Mouse (Mus musculus) left cerebral cortex, postnatal 14 days (tissue): ENCODE measurements at regions not wholly inside any gene's neighbourhood (a gene's known extent, or its start where the extent isn't known, plus 50 kb on each side); places are given as distances from the start of the nearest gene placed in this dataset.

Source experiments
- DNase-seq, 2 experiments: peaks; one replicate each; pipeline ENCODE4 v3.0.0; 2021 to 2022; ENCODE audit warnings: low spot score in 2 of 2, mixed read lengths in 1 of 2
- intact Hi-C: fragments of 180-260 bp; cut with DNase I; formaldehyde crosslinking; loops from one replicate; pipeline ENCODE4 v1.15.1; 2025

- intact Hi-C loops, result no loop called here
- no peak for DNase-seq
Measured at GRCm38 (mm10) chr8:49273109-49273508, 429.4 kb upstream of the Tenm3 start.

- no peak for DNase-seq
- intact Hi-C loops, result no loop called here
Measured at GRCm38 (mm10) chr8:49263416-49263815, 419.7 kb upstream of the Tenm3 start.

- no peak for DNase-seq
- intact Hi-C loops, result no loop called here
Measured at GRCm38 (mm10) chr8:49262797-49263196, 419.0 kb upstream of the Tenm3 start.

- DNase-seq, result no peak
- intact Hi-C loops, result no loop called here
Measured at GRCm38 (mm10) chr8:49255954-49256353, 412.2 kb upstream of the Tenm3 start.

- intact Hi-C loops, result no loop called here
- DNase-seq, result no peak
Measured at GRCm38 (mm10) chr8:49254311-49254828, 410.6 kb upstream of the Tenm3 start.

GRCm38 (mm10) chr8:49243002-49243401 lies 399.3 kb upstream of the Tenm3 start:
- intact Hi-C loops, result no loop called here
- no peak for DNase-seq

GRCm38 (mm10) chr8:49236822-49237071 lies 393.0 kb upstream of the Tenm3 start:
- no peak for DNase-seq
- intact Hi-C loops, result no loop called here

- intact Hi-C loops, result no loop called here
- no peak for DNase-seq
Measured at GRCm38 (mm10) chr8:49236021-49236821, 392.5 kb upstream of the Tenm3 start.

GRCm38 (mm10) chr8:49223841-49224420 lies 380.2 kb upstream of the Tenm3 start:
- DNase-seq, result no peak
- intact Hi-C loops, result no loop called here

- no peak for DNase-seq
- intact Hi-C loops, result no loop called here
Measured at GRCm38 (mm10) chr8:49195333-49195640, 351.5 kb upstream of the Tenm3 start.

- intact Hi-C loops, result no loop called here
- no peak for DNase-seq
Measured at GRCm38 (mm10) chr8:49194592-49195332, 351.0 kb upstream of the Tenm3 start.

GRCm38 (mm10) chr8:49186853-49187252 lies 343.1 kb upstream of the Tenm3 start:
- DNase-seq, result no peak
- intact Hi-C loops, result no loop called here

- intact Hi-C loops, result no loop called here
- DNase-seq, result no peak
Measured at GRCm38 (mm10) chr8:49175386-49175785, 331.6 kb upstream of the Tenm3 start.

- intact Hi-C loops, result no loop called here
- no peak for DNase-seq
Measured at GRCm38 (mm10) chr8:49174956-49175355, 331.2 kb upstream of the Tenm3 start.

- intact Hi-C loops, result no loop called here
- no peak for DNase-seq
Measured at GRCm38 (mm10) chr8:49159318-49159717, 315.6 kb upstream of the Tenm3 start.

GRCm38 (mm10) chr8:49158201-49158600 lies 314.4 kb upstream of the Tenm3 start:
- DNase-seq, result no peak
- intact Hi-C loops, result no loop called here

GRCm38 (mm10) chr8:49136503-49137044 lies 292.8 kb upstream of the Tenm3 start:
- no peak for DNase-seq
- intact Hi-C loops, result no loop called here

- intact Hi-C loops, result no loop called here
- DNase-seq, result no peak
Measured at GRCm38 (mm10) chr8:49109095-49109494, 265.3 kb upstream of the Tenm3 start.

- intact Hi-C loops, result no loop called here
- no peak for DNase-seq
Measured at GRCm38 (mm10) chr8:49108665-49109064, 264.9 kb upstream of the Tenm3 start.

- DNase-seq, result no peak
- intact Hi-C loops, result no loop called here
Measured at GRCm38 (mm10) chr8:49106531-49106930, 262.8 kb upstream of the Tenm3 start.

GRCm38 (mm10) chr8:49101156-49101555 lies 257.4 kb upstream of the Tenm3 start:
- intact Hi-C loops, result no loop called here

More at GRCm38 (mm10) chr8:49101156-49101555, 257.4 kb upstream of the Tenm3 start:
- no peak for DNase-seq
